Mouse (Mus musculus) midbrain, embryonic 15.5 days (tissue): Measurements from ENCODE around the gene Gtf2h3. TPM values are rescaled to one million over a fixed set of nuclear protein-coding genes. Genes with fewer than 3 reads are reported as not detected.
A peak's percentile ranks its signal among the peaks of the same experiment; 100 is the strongest.
"Not testable (repeated sequence)": the region's sequence is repeated elsewhere in the genome, so short reads cannot be mapped to it uniquely, and the experiment has no call there.

Experiments
- ATAC-seq: fragments of 200-750 bp; cut with Nextera tagmentation; replicated peaks from 2 replicates; pipeline ENCODE4 v1.8.0; 2017; ENCODE audit warnings: moderate TSS enrichment
- H3K27ac ChIP-seq: fragments of 300-500 bp; sonication (generic); 2 replicates; pipeline ENCODE4 v1.5.1; 2015; ENCODE audit warnings: mild to moderate bottlenecking, inconsistent platforms
- H3K27me3 ChIP-seq: fragments of 300-500 bp; sonication (generic); replicated peaks from 2 replicates; pipeline ENCODE4 v1.6.1; 2015; ENCODE audit warnings: inconsistent platforms
- H3K36me3 ChIP-seq: fragments of 300-500 bp; sonication (generic); replicated peaks from 2 replicates; pipeline ENCODE4 v1.6.1; 2015; ENCODE audit warnings: inconsistent platforms
- H3K4me1 ChIP-seq: fragments of 300-500 bp; sonication (generic); 2 replicates; pipeline ENCODE4 v1.6.1; 2015; ENCODE audit warnings: inconsistent platforms
- H3K4me2 ChIP-seq: fragments of 300-500 bp; sonication (generic); 2 replicates; pipeline ENCODE4 v1.6.1; 2015; ENCODE audit warnings: inconsistent platforms, mild to moderate bottlenecking, moderate library complexity
- H3K4me3 ChIP-seq: fragments of 300-500 bp; sonication (generic); 2 replicates; pipeline ENCODE4 v1.5.1; 2015; ENCODE audit warnings: mild to moderate bottlenecking, inconsistent platforms
- H3K9ac ChIP-seq: fragments of 300-500 bp; sonication (generic); 2 replicates; pipeline ENCODE4 v1.6.1; 2015; ENCODE audit warnings: mild to moderate bottlenecking, inconsistent platforms
- H3K9me3 ChIP-seq: fragments of 300-500 bp; sonication (generic); 2 replicates; pipeline ENCODE4 v1.6.1; 2016; ENCODE audit warnings: inconsistent platforms
- WGBS: fragments of 180-500 bp; shearing (Covaris S2); methylation state at CpG from one replicate; pipeline ENCODE4 v1.1.7; 2015; ENCODE audit warnings: mixed read lengths; 5-methylcytosine and 5-hydroxymethylcytosine counted together
- polyA plus RNA-seq: library from polyadenylated mRNA; unstranded; fragments of >200 nt; fragmentation: Nextera tagmentation; extraction: Ambion mirVana; gene quantifications from 2 replicates; pipeline ENCODE4 v1.2.1, GENCODE M21; 2015

Gene Gtf2h3
- polyA plus RNA-seq, 1 experiment from 2014 or later = 45.1 TPM

GRCm38 (mm10) chr5:124628448-124629363 is 49.8 kb downstream of the Gtf2h3 start, which contains the start of gene Atp6v0a2:
Gene Atp6v0a2 (plus strand): TSS chr5:124628576.
- under 1% methylated on average over 58 of the region's 58 CpGs for WGBS
- Histone ChIP-seq H3K9me3 (no peaks in the 10 kb centered on the region), H3K27ac (peak within 1 kb of the TSS; percentile 73), H3K36me3 (no peaks in the 10 kb centered on the region; the same call in 1 of the 2 replicates), H3K4me3 (peak within 1 kb of the TSS; percentile 85), H3K4me2 (peak within 1 kb of the TSS; percentile 83), H3K4me1 (peaks cover 19% of the 10 kb centered on the region), H3K9ac (peak within 1 kb of the TSS; percentile 89), H3K27me3 (no peaks in the 10 kb centered on the region)
- ATAC-seq = peak; percentile 97

GRCm38 (mm10) chr5:124629641-124630040 is 50.7 kb downstream of the Gtf2h3 start:
- H3K9ac ChIP-seq = peak overlapping the region; percentile 89
- no peak overlapping the region for H3K27ac ChIP-seq
- 25% methylated on average over 11 of the region's 11 CpGs for WGBS
- H3K27me3 ChIP-seq = no peaks in the 10 kb centered on the region
- peaks cover 19% of the 10 kb centered on the region for H3K4me1 ChIP-seq
- H3K4me3 ChIP-seq = peak overlapping the region; percentile 85
- peak overlapping the region; percentile 83 for H3K4me2 ChIP-seq
- H3K9me3 ChIP-seq = no peaks in the 10 kb centered on the region
- H3K36me3 ChIP-seq = peaks cover 5% of the 10 kb centered on the region
- no peak; the same call in 1 of the 2 replicates for ATAC-seq

- no peaks in the 10 kb centered on the region for H3K9me3 ChIP-seq
- peaks cover 19% of the 10 kb centered on the region for H3K4me1 ChIP-seq
- WGBS = 94% methylated on average over 11 of the region's 11 CpGs
- no peak overlapping the region for H3K4me2 ChIP-seq
- no peak overlapping the region for H3K27ac ChIP-seq
- H3K9ac ChIP-seq = no peak overlapping the region
- H3K27me3 ChIP-seq = no peaks in the 10 kb centered on the region
- H3K36me3 ChIP-seq = peaks cover 18% of the 10 kb centered on the region
- no peak overlapping the region for H3K4me3 ChIP-seq
- no peak for ATAC-seq
Measured at GRCm38 (mm10) chr5:124631685-124632084, 52.7 kb downstream of the Gtf2h3 start.

- Histone ChIP-seq H3K27me3 (no peaks in the 10 kb centered on the region), H3K27ac (no peak overlapping the region), H3K4me1 (peaks cover 19% of the 10 kb centered on the region), H3K36me3 (peaks cover 25% of the 10 kb centered on the region), H3K9ac (no peak overlapping the region), H3K9me3 (no peaks in the 10 kb centered on the region), H3K4me3 (no peak overlapping the region), H3K4me2 (no peak overlapping the region)
- ATAC-seq = no peak
- 82% methylated on average over 5 of the region's 5 CpGs for WGBS
Measured at GRCm38 (mm10) chr5:124632461-124632860, 53.5 kb downstream of the Gtf2h3 start.

- Histone ChIP-seq H3K27me3 (no peaks in the 10 kb centered on the region), H3K4me2 (no peak overlapping the region), H3K27ac (no peak overlapping the region), H3K36me3 (peaks cover 33% of the 10 kb centered on the region), H3K9me3 (no peaks in the 10 kb centered on the region), H3K4me1 (peaks cover 13% of the 10 kb centered on the region), H3K4me3 (no peak overlapping the region), H3K9ac (no peak overlapping the region)
- 90% methylated on average over 2 of the region's 2 CpGs for WGBS
- ATAC-seq = no peak
Measured at GRCm38 (mm10) chr5:124633425-124633824, 54.5 kb downstream of the Gtf2h3 start.

GRCm38 (mm10) chr5:124635068-124635467 is 56.1 kb downstream of the Gtf2h3 start:
- H3K4me3 ChIP-seq, H3K27ac ChIP-seq, H3K9me3 ChIP-seq, H3K4me1 ChIP-seq, ATAC-seq, H3K4me2 ChIP-seq, H3K27me3 ChIP-seq, H3K9ac ChIP-seq: not testable (repeated sequence)
- 94% methylated on average over 4 of the region's 4 CpGs for WGBS
- H3K36me3 ChIP-seq = peaks cover 49% of the 10 kb centered on the region

GRCm38 (mm10) chr5:124636139-124636538 is 57.2 kb downstream of the Gtf2h3 start:
- Histone ChIP-seq H3K4me3 (no peak overlapping the region), H3K4me1 (no peaks in the 10 kb centered on the region), H3K27me3 (no peaks in the 10 kb centered on the region), H3K36me3 (peaks cover 54% of the 10 kb centered on the region), H3K9me3 (no peaks in the 10 kb centered on the region), H3K9ac (no peak overlapping the region), H3K4me2 (no peak overlapping the region), H3K27ac (no peak overlapping the region)
- ATAC-seq = no peak
- WGBS = 98% methylated on average over 3 of the region's 3 CpGs

- Histone ChIP-seq H3K9me3 (no peaks in the 10 kb centered on the region), H3K4me2 (no peak overlapping the region), H3K4me1 (no peaks in the 10 kb centered on the region), H3K27ac (no peak overlapping the region), H3K4me3 (no peak overlapping the region), H3K27me3 (no peaks in the 10 kb centered on the region), H3K9ac (no peak overlapping the region), H3K36me3 (peaks cover 60% of the 10 kb centered on the region)
- no peak for ATAC-seq
- 98% methylated on average over 4 of the region's 4 CpGs for WGBS
Measured at GRCm38 (mm10) chr5:124636694-124637093, 57.8 kb downstream of the Gtf2h3 start.

GRCm38 (mm10) chr5:124637300-124637699 is 58.4 kb downstream of the Gtf2h3 start:
- H3K27ac ChIP-seq = no peak overlapping the region
- H3K9ac ChIP-seq = no peak overlapping the region
- no peak overlapping the region for H3K4me2 ChIP-seq
- H3K27me3 ChIP-seq = no peaks in the 10 kb centered on the region
- WGBS = 91% methylated on average over 11 of the region's 11 CpGs
- H3K9me3 ChIP-seq = no peaks in the 10 kb centered on the region
- ATAC-seq = no peak
- no peaks in the 10 kb centered on the region for H3K4me1 ChIP-seq
- peaks cover 65% of the 10 kb centered on the region for H3K36me3 ChIP-seq
- no peak overlapping the region for H3K4me3 ChIP-seq

GRCm38 (mm10) chr5:124637836-124638235 is 58.9 kb downstream of the Gtf2h3 start:
- Histone ChIP-seq H3K9me3 (no peaks in the 10 kb centered on the region), H3K36me3 (peaks cover 70% of the 10 kb centered on the region), H3K4me1 (no peaks in the 10 kb centered on the region), H3K9ac (no peak overlapping the region), H3K4me3 (no peak overlapping the region), H3K27ac (no peak overlapping the region), H3K4me2 (no peak overlapping the region), H3K27me3 (no peaks in the 10 kb centered on the region)
- ATAC-seq = no peak
- 96% methylated on average over 13 of the region's 13 CpGs for WGBS
